Mouse (Mus musculus): ENCODE results near the gene Agpat1.
A peak's percentile ranks its signal among the peaks of the same experiment; 100 is the strongest.

Gene Agpat1

DNA sequence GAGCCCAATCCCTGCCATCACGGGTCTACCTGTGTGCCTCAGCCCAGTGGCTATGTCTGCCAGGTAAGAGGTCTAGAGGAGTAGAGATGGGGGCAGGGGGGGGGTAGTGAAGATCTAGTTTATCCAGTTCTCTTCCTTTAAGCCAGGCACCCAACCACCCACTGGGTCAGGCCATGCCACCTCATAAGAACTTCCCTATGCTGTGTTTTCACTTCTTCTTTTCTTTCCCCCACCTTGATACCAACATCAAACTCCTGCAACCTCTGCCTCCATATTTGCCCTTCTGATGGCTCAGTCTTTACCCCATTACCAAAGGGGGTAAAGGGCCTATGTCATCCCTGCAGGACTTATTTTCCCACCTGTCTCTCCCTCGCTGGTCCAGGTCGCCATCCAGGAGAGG is 26.0 kb upstream of the Agpat1 start:
- no peaks in the 10 kb centered on the region for H3K27me3 ChIP-seq (ENCODE audit: insufficient read depth, low read length)
- peaks cover 94% of the 10 kb centered on the region for H3K36me3 ChIP-seq (ENCODE audit: insufficient read depth, low read length)
- peaks cover 8% of the 10 kb centered on the region; the same call in 1 of the 2 replicates for H3K9me3 ChIP-seq (ENCODE audit: low read length)
- no peak overlapping the region for H3K4me3 ChIP-seq (replicated peaks; ENCODE audit: low read length)
- no peak for TF ChIP-seq NANOG (IDR thresholded peaks at IDR 0.05; ENCODE audit: borderline replicate concordance, low read length)
- TF ChIP-seq CTCF (conservative IDR thresholded peaks at IDR 0.05; ENCODE audit: low read length): no peak
- peaks cover 26% of the 10 kb centered on the region for H3K4me1 ChIP-seq (replicated peaks; ENCODE audit: low read depth, low read length)

DNA sequence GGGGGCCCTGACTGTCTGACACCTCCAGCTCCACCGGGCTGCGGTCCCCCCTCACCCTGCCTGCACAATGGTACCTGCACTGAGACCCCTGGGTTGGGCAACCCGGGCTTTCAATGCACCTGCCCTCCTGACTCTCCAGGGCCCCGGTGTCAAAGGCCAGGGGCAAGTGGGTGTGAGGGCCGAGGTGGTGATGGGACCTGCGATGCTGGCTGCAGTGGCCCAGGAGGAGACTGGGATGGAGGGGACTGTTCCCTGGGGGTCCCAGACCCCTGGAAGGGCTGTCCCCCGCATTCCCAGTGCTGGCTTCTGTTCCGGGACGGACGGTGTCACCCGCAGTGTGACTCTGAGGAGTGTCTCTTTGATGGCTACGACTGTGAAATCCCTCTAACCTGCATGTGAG is 21.5 kb upstream of the Agpat1 start:
- Histone ChIP-seq H3K9me3 (ENCODE audit: low read length) (peaks cover 8% of the 10 kb centered on the region; the same call in 1 of the 2 replicates), H3K4me3 (replicated peaks; ENCODE audit: low read length) (no peak overlapping the region), H3K36me3 (ENCODE audit: insufficient read depth, low read length) (peaks cover 72% of the 10 kb centered on the region), H3K27me3 (ENCODE audit: insufficient read depth, low read length) (no peaks in the 10 kb centered on the region), H3K4me1 (replicated peaks; ENCODE audit: low read depth, low read length) (peaks cover 46% of the 10 kb centered on the region)
- no peak for TF ChIP-seq NANOG (IDR thresholded peaks at IDR 0.05; ENCODE audit: borderline replicate concordance, low read length)
- TF ChIP-seq CTCF (conservative IDR thresholded peaks at IDR 0.05; ENCODE audit: low read length): no peak
- no peak for TF ChIP-seq POU5F1 (IDR thresholded peaks at IDR 0.05; ENCODE audit: borderline replicate concordance, low read length)

DNA sequence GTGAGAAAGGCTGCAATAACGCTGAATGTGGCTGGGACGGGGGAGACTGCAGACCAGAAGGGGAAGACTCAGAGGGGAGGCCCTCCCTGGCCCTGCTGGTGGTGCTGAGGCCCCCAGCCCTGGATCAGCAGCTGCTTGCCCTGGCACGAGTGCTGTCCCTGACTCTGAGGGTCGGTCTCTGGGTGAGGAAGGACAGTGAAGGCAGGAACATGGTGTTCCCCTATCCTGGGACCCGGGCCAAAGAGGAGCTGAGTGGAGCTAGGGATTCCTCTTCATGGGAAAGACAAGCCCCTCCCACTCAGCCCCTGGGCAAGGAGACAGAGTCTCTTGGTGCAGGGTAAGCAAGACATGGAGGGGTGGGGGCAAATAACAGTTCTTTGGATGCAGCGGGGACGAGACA is 20.7 kb upstream of the Agpat1 start:
- 0 out of 2 replicates have a peak overlapping the region, but pooled peaks have one; percentile 21 for H3K4me3 ChIP-seq (replicated peaks; ENCODE audit: low read length)
- peaks cover 8% of the 10 kb centered on the region; the same call in 1 of the 2 replicates for H3K9me3 ChIP-seq (ENCODE audit: low read length)
- H3K4me1 ChIP-seq (replicated peaks; ENCODE audit: low read depth, low read length): peaks cover 53% of the 10 kb centered on the region
- peaks cover 63% of the 10 kb centered on the region for H3K36me3 ChIP-seq (ENCODE audit: insufficient read depth, low read length)
- no peak for TF ChIP-seq NANOG (IDR thresholded peaks at IDR 0.05; ENCODE audit: borderline replicate concordance, low read length)
- TF ChIP-seq CTCF (conservative IDR thresholded peaks at IDR 0.05; ENCODE audit: low read length): no peak
- TF ChIP-seq POU5F1 (IDR thresholded peaks at IDR 0.05; ENCODE audit: borderline replicate concordance, low read length): no peak
- no peaks in the 10 kb centered on the region for H3K27me3 ChIP-seq (ENCODE audit: insufficient read depth, low read length)

DNA sequence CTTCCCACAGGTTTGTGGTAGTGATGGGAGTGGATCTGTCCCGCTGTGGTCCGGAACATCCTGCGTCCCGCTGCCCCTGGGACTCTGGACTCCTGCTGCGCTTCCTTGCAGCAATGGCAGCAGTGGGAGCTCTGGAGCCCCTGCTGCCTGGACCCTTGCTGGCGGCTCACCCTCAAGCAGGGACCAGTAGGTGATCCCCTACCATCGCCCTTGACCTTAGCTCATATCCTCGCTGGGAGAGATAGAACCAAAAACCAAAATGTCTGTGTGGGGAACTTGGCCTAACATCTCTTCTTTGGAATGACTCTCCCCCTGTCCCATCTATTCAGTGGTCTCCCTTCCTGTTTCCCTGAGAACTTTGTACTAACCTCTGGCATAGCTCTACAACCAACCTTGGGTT is 20.2 kb upstream of the Agpat1 start:
- peaks cover 57% of the 10 kb centered on the region for H3K4me1 ChIP-seq (replicated peaks; ENCODE audit: low read depth, low read length)
- 0 out of 2 replicates have a peak overlapping the region, but pooled peaks have one; percentile 21 for H3K4me3 ChIP-seq (replicated peaks; ENCODE audit: low read length)
- H3K36me3 ChIP-seq (ENCODE audit: insufficient read depth, low read length): peaks cover 59% of the 10 kb centered on the region
- H3K27me3 ChIP-seq (ENCODE audit: insufficient read depth, low read length): no peaks in the 10 kb centered on the region
- TF ChIP-seq CTCF (conservative IDR thresholded peaks at IDR 0.05; ENCODE audit: low read length) (no peak), NANOG (IDR thresholded peaks at IDR 0.05; ENCODE audit: borderline replicate concordance, low read length) (no peak), POU5F1 (IDR thresholded peaks at IDR 0.05; ENCODE audit: borderline replicate concordance, low read length) (no peak)
- H3K9me3 ChIP-seq (ENCODE audit: low read length): peaks cover 8% of the 10 kb centered on the region; the same call in 1 of the 2 replicates

DNA sequence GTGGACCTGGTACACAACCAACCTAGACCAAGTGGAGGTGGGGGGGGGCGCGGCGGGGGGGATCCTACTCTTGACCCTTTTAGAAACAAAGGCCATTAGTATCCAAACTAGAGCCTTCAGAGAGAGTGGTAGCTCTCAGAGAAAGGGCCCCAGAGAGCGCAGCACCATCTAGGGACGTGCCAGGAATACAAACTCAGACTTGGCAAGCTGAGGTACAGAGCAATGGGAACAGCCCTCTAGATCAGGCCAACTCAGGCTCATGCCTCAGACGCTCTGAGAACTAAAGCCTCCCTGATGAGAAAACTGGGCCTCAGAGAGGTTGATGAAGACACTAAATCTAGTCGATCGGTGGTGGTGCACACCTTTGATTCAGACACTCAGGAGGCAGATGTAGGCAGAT is 18.9 kb upstream of the Agpat1 start:
- Histone ChIP-seq H3K4me1 (replicated peaks; ENCODE audit: low read depth, low read length) (peaks cover 69% of the 10 kb centered on the region), H3K9me3 (ENCODE audit: low read length) (peaks cover 8% of the 10 kb centered on the region; the same call in 1 of the 2 replicates), H3K27me3 (ENCODE audit: insufficient read depth, low read length) (no peaks in the 10 kb centered on the region), H3K36me3 (ENCODE audit: insufficient read depth, low read length) (peaks cover 49% of the 10 kb centered on the region), H3K4me3 (replicated peaks; ENCODE audit: low read length) (no peak overlapping the region)
- TF ChIP-seq POU5F1 (IDR thresholded peaks at IDR 0.05; ENCODE audit: borderline replicate concordance, low read length): no peak
- TF ChIP-seq CTCF (conservative IDR thresholded peaks at IDR 0.05; ENCODE audit: low read length): no peak
- TF ChIP-seq NANOG (IDR thresholded peaks at IDR 0.05; ENCODE audit: borderline replicate concordance, low read length): no peak

DNA sequence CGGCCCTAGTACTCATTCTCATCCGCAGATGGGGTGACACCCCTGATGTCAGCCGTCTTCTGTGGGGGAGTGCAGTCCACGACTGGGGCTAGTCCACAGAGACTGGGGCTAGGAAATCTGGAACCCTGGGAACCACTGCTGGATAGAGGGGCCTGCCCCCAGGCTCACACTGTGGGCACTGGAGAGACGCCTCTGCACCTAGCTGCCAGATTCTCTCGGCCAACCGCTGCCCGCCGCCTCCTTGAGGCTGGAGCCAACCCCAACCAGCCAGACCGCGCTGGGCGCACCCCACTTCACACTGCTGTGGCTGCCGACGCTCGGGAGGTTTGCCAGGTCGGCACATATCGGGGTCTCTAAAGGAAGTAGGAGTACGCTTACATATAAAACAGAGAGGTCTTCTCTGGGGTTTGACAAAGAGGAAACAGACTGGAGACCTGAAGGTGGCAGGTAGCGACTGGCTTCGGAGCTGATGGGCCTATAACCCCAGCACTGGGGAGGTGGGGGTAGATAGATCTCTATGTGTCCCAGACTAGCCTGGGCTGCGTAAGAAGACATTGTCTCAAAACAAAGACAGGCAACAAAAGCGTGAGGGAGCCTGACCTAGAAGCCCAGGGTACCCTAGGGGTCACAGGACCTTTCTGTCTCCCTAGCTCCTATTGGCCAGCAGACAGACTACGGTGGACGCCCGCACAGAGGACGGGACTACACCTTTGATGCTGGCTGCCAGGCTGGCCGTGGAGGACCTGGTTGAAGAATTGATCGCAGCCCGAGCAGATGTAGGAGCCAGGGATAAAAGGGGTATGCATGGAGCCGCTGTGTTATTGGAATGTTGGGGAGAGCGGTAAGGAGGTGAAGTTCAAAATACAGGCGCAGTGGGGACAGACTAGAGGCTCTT is 17.9 kb upstream of the Agpat1 start:
- Histone ChIP-seq H3K4me3 (replicated peaks; ENCODE audit: low read length) (peak overlapping the region; percentile 91), H3K9me3 (ENCODE audit: low read length) (peaks cover 8% of the 10 kb centered on the region; the same call in 1 of the 2 replicates), H3K4me1 (replicated peaks; ENCODE audit: low read depth, low read length) (peaks cover 79% of the 10 kb centered on the region), H3K27me3 (ENCODE audit: insufficient read depth, low read length) (no peaks in the 10 kb centered on the region), H3K36me3 (ENCODE audit: insufficient read depth, low read length) (peaks cover 39% of the 10 kb centered on the region)
- TF ChIP-seq CTCF (conservative IDR thresholded peaks at IDR 0.05; ENCODE audit: low read length): no peak
- no peak for TF ChIP-seq POU5F1 (IDR thresholded peaks at IDR 0.05; ENCODE audit: borderline replicate concordance, low read length)
- TF ChIP-seq NANOG (IDR thresholded peaks at IDR 0.05; ENCODE audit: borderline replicate concordance, low read length): no peak

DNA sequence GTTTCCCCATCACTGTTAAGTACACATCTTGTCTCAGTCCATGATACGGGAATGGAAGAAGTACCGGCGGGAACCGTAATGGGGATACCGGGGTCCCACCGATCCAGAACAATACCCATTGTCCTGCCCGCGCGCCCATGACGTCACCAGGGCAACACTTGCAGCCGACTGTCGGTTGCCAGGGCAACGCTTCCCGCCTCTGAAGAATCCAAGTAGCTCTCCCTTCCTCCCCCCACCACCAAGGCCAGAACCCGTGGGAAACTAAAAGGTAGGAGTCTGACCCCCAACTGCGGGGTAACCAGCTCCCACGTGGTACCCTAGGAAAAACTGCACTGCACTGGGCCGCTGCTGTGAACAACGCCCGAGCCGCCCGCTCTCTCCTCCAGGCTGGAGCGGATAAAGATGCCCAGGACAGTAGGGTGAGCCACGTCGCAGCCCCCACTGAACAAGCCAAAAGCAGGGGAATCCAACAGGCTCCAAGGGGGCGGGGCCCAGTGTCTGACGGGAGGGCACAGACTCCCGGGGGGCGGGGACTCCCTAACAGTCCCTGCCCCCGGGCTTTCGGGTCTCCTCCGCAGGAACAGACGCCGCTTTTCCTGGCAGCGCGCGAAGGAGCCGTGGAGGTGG is 17.2 kb upstream of the Agpat1 start:
- H3K36me3 ChIP-seq (ENCODE audit: insufficient read depth, low read length): peaks cover 31% of the 10 kb centered on the region
- peak overlapping the region; percentile 91 for H3K4me3 ChIP-seq (replicated peaks; ENCODE audit: low read length)
- TF ChIP-seq POU5F1 (IDR thresholded peaks at IDR 0.05; ENCODE audit: borderline replicate concordance, low read length): no peak
- no peak for TF ChIP-seq CTCF (conservative IDR thresholded peaks at IDR 0.05; ENCODE audit: low read length)
- TF ChIP-seq NANOG (IDR thresholded peaks at IDR 0.05; ENCODE audit: borderline replicate concordance, low read length): no peak
- peaks cover 86% of the 10 kb centered on the region for H3K4me1 ChIP-seq (replicated peaks; ENCODE audit: low read depth, low read length)
- H3K27me3 ChIP-seq (ENCODE audit: insufficient read depth, low read length): no peaks in the 10 kb centered on the region
- peaks cover 3% of the 10 kb centered on the region; the same call in 1 of the 2 replicates for H3K9me3 ChIP-seq (ENCODE audit: low read length)

DNA sequence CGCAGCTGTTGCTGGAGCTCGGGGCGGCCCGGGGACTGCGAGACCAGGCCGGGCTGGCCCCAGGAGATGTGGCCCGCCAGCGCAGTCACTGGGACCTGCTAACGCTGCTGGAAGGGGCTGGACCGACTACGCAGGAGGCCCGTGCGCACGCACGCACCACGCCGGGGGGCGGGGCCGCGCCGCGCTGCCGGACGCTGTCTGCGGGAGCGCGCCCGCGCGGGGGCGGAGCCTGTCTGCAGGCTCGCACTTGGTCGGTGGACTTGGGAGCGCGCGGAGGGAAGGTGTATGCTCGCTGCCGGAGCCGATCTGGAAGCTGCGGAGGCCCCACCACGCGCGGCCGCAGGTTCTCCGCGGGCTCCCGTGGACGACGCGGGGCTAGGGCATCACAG is 16.6 kb upstream of the Agpat1 start:
- Histone ChIP-seq H3K36me3 (ENCODE audit: insufficient read depth, low read length) (peaks cover 26% of the 10 kb centered on the region), H3K4me3 (replicated peaks; ENCODE audit: low read length) (peak overlapping the region; percentile 91), H3K4me1 (replicated peaks; ENCODE audit: low read depth, low read length) (peaks cover 84% of the 10 kb centered on the region), H3K9me3 (ENCODE audit: low read length) (no peaks in the 10 kb centered on the region), H3K27me3 (ENCODE audit: insufficient read depth, low read length) (no peaks in the 10 kb centered on the region)
- TF ChIP-seq POU5F1 (IDR thresholded peaks at IDR 0.05; ENCODE audit: borderline replicate concordance, low read length) (no peak), NANOG (IDR thresholded peaks at IDR 0.05; ENCODE audit: borderline replicate concordance, low read length) (no peak), CTCF (conservative IDR thresholded peaks at IDR 0.05; ENCODE audit: low read length) (no peak)

Measured in E14TG2a.4 (cell line).